Mouse (Mus musculus) kidney, embryonic 16.5 days (tissue): ENCODE measurements at regions not wholly inside any gene's neighbourhood (a gene's known extent, or its start where the extent isn't known, plus 50 kb on each side); places are given as distances from the start of the nearest gene placed in this dataset.

Experiments
- ATAC-seq: fragments of 200-750 bp; cut with Nextera tagmentation; 2 replicates; pipeline ENCODE4 v1.8.0; 2017; ENCODE audit warnings: moderate TSS enrichment; ENCODE audit not compliant: low FRiP score, low TSS enrichment
- H3K27ac ChIP-seq: fragments of 300-500 bp; sonication (generic); 2 replicates; pipeline ENCODE4 v1.5.1; 2014; ENCODE audit warnings: low read length
- H3K27me3 ChIP-seq: fragments of 300-500 bp; sonication (generic); 2 replicates; pipeline ENCODE4 v1.6.1; 2014; ENCODE audit warnings: low read length, control low read depth, mixed read lengths; ENCODE audit not compliant: insufficient read depth
- H3K36me3 ChIP-seq: fragments of 300-500 bp; sonication (generic); 2 replicates; pipeline ENCODE4 v1.6.1; 2014; ENCODE audit warnings: low read length, control low read depth, mixed read lengths; ENCODE audit not compliant: insufficient read depth
- H3K4me1 ChIP-seq: fragments of 300-500 bp; sonication (generic); 2 replicates; pipeline ENCODE4 v1.6.1; 2014; ENCODE audit warnings: low read length, control low read depth, mixed read lengths; ENCODE audit not compliant: insufficient read depth
- H3K4me2 ChIP-seq: fragments of 300-500 bp; sonication (generic); replicated peaks from 2 replicates; pipeline ENCODE4 v1.6.1; 2014; ENCODE audit warnings: low read depth, low read length
- H3K4me3 ChIP-seq: fragments of 300-500 bp; sonication (generic); 2 replicates; pipeline ENCODE4 v1.5.1; 2014; ENCODE audit warnings: mild to moderate bottlenecking, low read length
- H3K9ac ChIP-seq: fragments of 300-500 bp; sonication (generic); replicated peaks from 2 replicates; pipeline ENCODE4 v1.6.1; 2014; ENCODE audit warnings: low read length
- H3K9me3 ChIP-seq: fragments of 300-500 bp; sonication (generic); 2 replicates; pipeline ENCODE4 v1.6.1; 2016; ENCODE audit warnings: low read length, control low read depth
- WGBS: fragments of 180-500 bp; shearing (Covaris S2); extraction: QIAGEN DNeasy Blood & Tissue Kit; methylation state at CpG from one replicate; pipeline ENCODE4 v1.1.7; 2014; 5-methylcytosine and 5-hydroxymethylcytosine counted together

- Histone ChIP-seq H3K27ac (no peak overlapping the region; the same call in 1 of the 2 replicates), H3K27me3 (no peaks in the 10 kb centered on the region), H3K9ac (no peak overlapping the region), H3K36me3 (no peaks in the 10 kb centered on the region), H3K4me1 (no peaks in the 10 kb centered on the region), H3K4me2 (no peak overlapping the region), H3K4me3 (no peak overlapping the region), H3K9me3 (no peaks in the 10 kb centered on the region)
- ATAC-seq: no peak
- 33% methylated on average over 4 of the region's 4 CpGs for WGBS
Measured at GRCm38 (mm10) chr5:76028729-76029128, 50.5 kb upstream of the Kdr start.
